Mouse (Mus musculus) small intestine, adult 2 months (tissue): Measurements from ENCODE around the gene Tcl1b4.

ENCODE experiments used
- CTCF ChIP-seq: fragments of 200-500 bp; IDR thresholded peaks from 2 replicates; pipeline ENCODE4 v1.5.1; 2012; ENCODE audit warnings: low read depth, mild to moderate bottlenecking, control low read depth, inconsistent platforms, low read length, moderate library complexity, mixed read lengths; ENCODE audit not compliant: insufficient replicate concordance, insufficient read length; ENCODE audit errors: extremely low read depth
- POLR2A ChIP-seq: fragments of 200-500 bp; IDR thresholded peaks from 2 replicates; pipeline ENCODE4 v1.6.1; 2012; ENCODE audit warnings: low read depth, mild to moderate bottlenecking, control low read depth, inconsistent platforms, low read length, moderate library complexity

DNA sequence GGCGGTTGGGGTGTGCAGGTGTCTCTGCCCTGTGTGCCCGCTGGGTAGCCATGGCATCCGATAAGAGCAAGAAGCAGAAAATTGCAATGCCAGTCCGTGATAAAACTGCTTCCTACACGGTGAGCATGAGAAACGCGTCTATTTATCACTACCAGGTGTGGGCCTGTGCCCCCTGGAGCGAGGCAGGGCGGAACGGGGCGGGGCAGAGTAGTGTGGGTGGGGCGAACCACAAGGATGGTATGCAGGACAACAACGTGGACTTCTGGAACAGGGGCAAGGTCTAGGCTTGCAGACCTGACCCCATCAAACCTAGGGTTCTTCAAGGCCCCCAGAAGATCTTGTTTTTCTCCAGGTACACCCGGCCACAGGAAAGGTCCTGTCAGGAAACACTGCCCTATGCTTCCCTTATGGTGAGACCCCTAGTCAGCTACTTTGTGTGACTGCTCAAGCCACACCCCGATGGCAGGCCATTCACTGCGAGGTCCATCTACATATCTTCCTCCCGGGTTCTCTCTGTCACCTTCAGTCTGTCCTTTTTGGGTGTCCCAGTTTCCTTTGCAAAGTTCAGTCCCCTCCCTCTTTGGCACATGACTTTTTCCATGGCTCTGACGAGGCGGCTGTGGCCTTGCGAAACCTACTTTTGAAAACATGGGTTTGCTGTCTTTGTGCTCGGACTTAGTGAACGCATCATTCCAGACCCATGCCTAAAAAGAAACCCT is 21.0 kb downstream of the Tcl1b4 start, which contains the start of gene Tcl1:
- TF ChIP-seq CTCF (no peak), POLR2A (no peak)
